Mouse (Mus musculus): ENCODE results near the gene Pgap2.

The Pgap2 gene

GRCm38 (mm10) chr7:102239591-102239990 is 29.6 kb downstream of the Pgap2 start:
- in situ Hi-C loops (cut with MseI, MboI): no loop called here

GRCm38 (mm10) chr7:102242371-102242770 is 32.4 kb downstream of the Pgap2 start:
- in situ Hi-C loops (cut with MseI, MboI): no loop called here

GRCm38 (mm10) chr7:102242917-102243316 is 32.9 kb downstream of the Pgap2 start:
- in situ Hi-C loops (cut with MseI, MboI): no loop called here

GRCm38 (mm10) chr7:102243870-102244269 is 33.9 kb downstream of the Pgap2 start:
- in situ Hi-C loops (cut with MseI, MboI): no loop called here

GRCm38 (mm10) chr7:102244782-102245535 is 35.0 kb downstream of the Pgap2 start:
- in situ Hi-C loops (cut with MseI, MboI): no loop called here

GRCm38 (mm10) chr7:102245775-102246174 is 35.8 kb downstream of the Pgap2 start:
- in situ Hi-C loops (cut with MseI, MboI): no loop called here

GRCm38 (mm10) chr7:102246265-102246664 is 36.3 kb downstream of the Pgap2 start:
- in situ Hi-C loops (cut with MseI, MboI): no loop called here

GRCm38 (mm10) chr7:102246956-102247797 is 37.2 kb downstream of the Pgap2 start:
- in situ Hi-C loops (cut with MseI, MboI): no loop called here

- in situ Hi-C loops (cut with MseI, MboI): no loop called here
These were observed 38.8 kb downstream of the Pgap2 start for GRCm38 (mm10) chr7:102248691-102249404.

- in situ Hi-C loops (cut with MseI, MboI): no loop called here
These were observed 39.5 kb downstream of the Pgap2 start for GRCm38 (mm10) chr7:102249531-102249895.

GRCm38 (mm10) chr7:102249896-102250630 is 40.1 kb downstream of the Pgap2 start:
- in situ Hi-C loops (cut with MseI, MboI): no loop called here

- in situ Hi-C loops (cut with MseI, MboI): no loop called here
These were observed 40.7 kb downstream of the Pgap2 start for GRCm38 (mm10) chr7:102250631-102251214.

GRCm38 (mm10) chr7:102253631-102254030 is 43.6 kb downstream of the Pgap2 start:
- in situ Hi-C loops (cut with MseI, MboI): no loop called here

GRCm38 (mm10) chr7:102255954-102256353 is 45.9 kb downstream of the Pgap2 start, which contains the start of gene Rhog:
Gene Rhog, minus strand, starts transcription at chr7:102256054.
- in situ Hi-C loops (cut with MseI, MboI): loop anchor here (5.0 kb wide), 2 partner anchors 156 to 161 kb away; no protein-coding TSS in a partner anchor

- in situ Hi-C loops (cut with MseI, MboI): loop anchor here (5.0 kb wide), 2 partner anchors 156 to 161 kb away; no protein-coding TSS in a partner anchor
These were observed 46.6 kb downstream of the Pgap2 start for GRCm38 (mm10) chr7:102256636-102257035.

GRCm38 (mm10) chr7:102258189-102258588 is 48.2 kb downstream of the Pgap2 start:
- in situ Hi-C loops (cut with MseI, MboI): loop anchor here (5.0 kb wide), 2 partner anchors 154 to 159 kb away; no protein-coding TSS in a partner anchor

GRCm38 (mm10) chr7:102258753-102259152 is 48.7 kb downstream of the Pgap2 start:
- in situ Hi-C loops (cut with MseI, MboI): loop anchor here (5.0 kb wide), 2 partner anchors 154 to 159 kb away; no protein-coding TSS in a partner anchor

- in situ Hi-C loops (cut with MseI, MboI): loop anchor here (5.0 kb wide), 2 partner anchors 152 to 157 kb away; no protein-coding TSS in a partner anchor
These were observed 49.9 kb downstream of the Pgap2 start for GRCm38 (mm10) chr7:102259716-102260479.

GRCm38 (mm10) chr7:102260518-102260917 is 50.5 kb downstream of the Pgap2 start:
- in situ Hi-C loops (cut with MseI, MboI): no loop called here

- in situ Hi-C loops (cut with MseI, MboI): no loop called here
These were observed 53.0 kb downstream of the Pgap2 start for GRCm38 (mm10) chr7:102263020-102263419.
